Mouse (Mus musculus) liver, adult 2 months (tissue): Measurements from ENCODE around the gene Kars. TPM values are rescaled to one million over a fixed set of nuclear protein-coding genes. Genes with fewer than 3 reads are reported as not detected.

Experiments
- DNase-seq: peaks from one replicate; pipeline ENCODE4 v3.0.0-alpha.2; 2011; ENCODE audit warnings: low read depth, low spot score; ENCODE audit errors: extremely low read depth
- H3K27ac ChIP-seq: fragments of 200-500 bp; replicated peaks from 2 replicates; pipeline ENCODE4 v1.5.1; 2012; ENCODE audit warnings: low read depth, mild to moderate bottlenecking, control low read depth, inconsistent platforms, low read length; ENCODE audit not compliant: insufficient read depth
- H3K27me3 ChIP-seq: fragments of 200-500 bp; 2 replicates; pipeline ENCODE4 v1.6.1; 2012; ENCODE audit warnings: mild to moderate bottlenecking, moderate library complexity, low read length, inconsistent platforms; ENCODE audit not compliant: control insufficient read depth, insufficient read depth
- H3K36me3 ChIP-seq: fragments of 200-500 bp; 2 replicates; pipeline ENCODE4 v1.6.1; 2012; ENCODE audit warnings: low read length, inconsistent platforms; ENCODE audit not compliant: control insufficient read depth, insufficient read depth
- H3K4me1 ChIP-seq: fragments of 200-500 bp; 2 replicates; pipeline ENCODE4 v1.6.1; 2011; ENCODE audit warnings: low read length; ENCODE audit not compliant: control insufficient read depth, insufficient read depth
- H3K4me3 ChIP-seq: fragments of 200-500 bp; 2 replicates; pipeline ENCODE4 v1.5.1; 2011; ENCODE audit warnings: low read depth, mild to moderate bottlenecking, control low read depth, low read length, moderate library complexity; ENCODE audit not compliant: insufficient read depth
- H3K79me2 ChIP-seq: fragments of 200-500 bp; 2 replicates; pipeline ENCODE4 v1.6.1; 2012; ENCODE audit warnings: inconsistent platforms, mild to moderate bottlenecking, low read length, moderate library complexity; ENCODE audit not compliant: control insufficient read depth, insufficient read depth
- H3K9ac ChIP-seq: fragments of 200-500 bp; 2 replicates; pipeline ENCODE4 v1.6.1; 2012; ENCODE audit warnings: low read depth, mild to moderate bottlenecking, control low read depth, inconsistent platforms, low read length
- CTCF ChIP-seq: fragments of 200-500 bp; IDR thresholded peaks from 2 replicates; pipeline ENCODE4 v1.5.1; 2011; ENCODE audit warnings: low read depth, low read length, control low read depth
- POLR2A ChIP-seq: fragments of 200-500 bp; IDR thresholded peaks from 2 replicates; pipeline ENCODE4 v1.6.1; 2011; ENCODE audit warnings: low read length, control low read depth; ENCODE audit not compliant: insufficient read depth; ENCODE audit errors: extremely low read depth
- WGBS: fragments of 180-500 bp; shearing (Covaris S2); methylation state at CpG from one replicate; pipeline ENCODE4 v1.1.7; 2018; 5-methylcytosine and 5-hydroxymethylcytosine counted together
- polyA plus RNA-seq: library from polyadenylated mRNA; depleted of rRNA; stranded (reverse); fragments of >200 nt; gene quantifications from 2 replicates; pipeline ENCODE4 v1.2.3, GENCODE M21; 2012
- total RNA-seq: library from RNA; depleted of rRNA; stranded (reverse); fragments of >200 nt; gene quantifications from 2 replicates; pipeline ENCODE4 v1.2.3, GENCODE M21; 2014

The Kars gene
- total and polyA plus RNA-seq, 2 experiments = 29.5 to 50.9 TPM

GRCm38 (mm10) chr8:112045182-112045581 is 34.1 kb upstream of the Kars start:
- Histone ChIP-seq H3K4me3 (no peak overlapping the region), H3K36me3 (no peaks in the 10 kb centered on the region), H3K4me1 (no peaks in the 10 kb centered on the region), H3K9ac (no peak overlapping the region), H3K27me3 (no peaks in the 10 kb centered on the region), H3K27ac (no peak overlapping the region), H3K79me2 (no peaks in the 10 kb centered on the region)
- TF ChIP-seq POLR2A (no peak), CTCF (no peak; the same call in 1 of the 2 replicates)
- 84% methylated on average over 5 of the region's 5 CpGs for WGBS
- no peak for DNase-seq

- H3K27me3 ChIP-seq = no peaks in the 10 kb centered on the region
- no peak overlapping the region for H3K27ac ChIP-seq
- H3K4me3 ChIP-seq = no peak overlapping the region
- H3K36me3 ChIP-seq = no peaks in the 10 kb centered on the region
- DNase-seq = no peak
- no peaks in the 10 kb centered on the region for H3K79me2 ChIP-seq
- H3K4me1 ChIP-seq = no peaks in the 10 kb centered on the region; the same call in 1 of the 2 replicates
- H3K9ac ChIP-seq = no peak overlapping the region
- WGBS = 77% methylated on average over 18 of the region's 18 CpGs
- TF ChIP-seq POLR2A (no peak), CTCF (no peak)
Observed at GRCm38 (mm10) chr8:112037521-112037920, 26.4 kb upstream of the Kars start.

- 5% methylated on average over 8 of the region's 8 CpGs for WGBS
- Histone ChIP-seq H3K4me3 (no peak overlapping the region), H3K27me3 (no peaks in the 10 kb centered on the region), H3K4me1 (no peaks in the 10 kb centered on the region; the same call in 1 of the 2 replicates), H3K36me3 (no peaks in the 10 kb centered on the region), H3K79me2 (no peaks in the 10 kb centered on the region), H3K27ac (no peak overlapping the region), H3K9ac (no peak overlapping the region)
- TF ChIP-seq POLR2A (no peak), CTCF (peak; percentile 45; the same call in 1 of the 2 replicates)
- DNase-seq = peak; percentile 64
Observed at GRCm38 (mm10) chr8:112034603-112035002, 23.5 kb upstream of the Kars start.

GRCm38 (mm10) chr8:112033071-112033470 is 21.9 kb upstream of the Kars start:
- H3K9ac ChIP-seq = no peak overlapping the region
- TF ChIP-seq CTCF = no peak
- no peak for TF ChIP-seq POLR2A
- 82% methylated on average over 7 of the region's 7 CpGs for WGBS
- H3K27ac ChIP-seq = no peak overlapping the region
- no peaks in the 10 kb centered on the region for H3K27me3 ChIP-seq
- no peaks in the 10 kb centered on the region; the same call in 1 of the 2 replicates for H3K4me1 ChIP-seq
- H3K4me3 ChIP-seq = no peak overlapping the region
- H3K36me3 ChIP-seq = no peaks in the 10 kb centered on the region
- DNase-seq = no peak
- H3K79me2 ChIP-seq = no peaks in the 10 kb centered on the region

GRCm38 (mm10) chr8:112030663-112031062 is 19.5 kb upstream of the Kars start:
- no peak overlapping the region for H3K4me3 ChIP-seq
- peaks cover 2% of the 10 kb centered on the region; the same call in 1 of the 2 replicates for H3K4me1 ChIP-seq
- 78% methylated on average over 6 of the region's 6 CpGs for WGBS
- TF ChIP-seq CTCF (no peak), POLR2A (no peak)
- H3K27ac ChIP-seq = no peak overlapping the region
- H3K9ac ChIP-seq = no peak overlapping the region
- DNase-seq = no peak
- no peaks in the 10 kb centered on the region for H3K27me3 ChIP-seq
- no peaks in the 10 kb centered on the region for H3K36me3 ChIP-seq
- H3K79me2 ChIP-seq = no peaks in the 10 kb centered on the region

- DNase-seq = no peak
- Histone ChIP-seq H3K4me1 (0 out of 2 replicates have a peak, but pooled peaks cover 2% of the 10 kb centered on the region), H3K27ac (no peak overlapping the region), H3K36me3 (no peaks in the 10 kb centered on the region), H3K79me2 (no peaks in the 10 kb centered on the region), H3K4me3 (no peak overlapping the region), H3K9ac (no peak overlapping the region), H3K27me3 (no peaks in the 10 kb centered on the region)
- TF ChIP-seq CTCF = no peak
- TF ChIP-seq POLR2A = no peak
- WGBS = 82% methylated on average over 7 of the region's 7 CpGs
Observed at GRCm38 (mm10) chr8:112029455-112029854, 18.3 kb upstream of the Kars start.
